Mouse (Mus musculus) lung, postnatal 0 days (tissue): ENCODE measurements around the gene Ttc30a2. TPM values are rescaled to one million over a fixed set of nuclear protein-coding genes. Genes with fewer than 3 reads are reported as not detected.

ENCODE experiments used
- ATAC-seq: fragments of 200-750 bp; cut with Nextera tagmentation; 2 replicates; pipeline ENCODE4 v1.8.0; 2017; ENCODE audit warnings: moderate library complexity
- DNase-seq: peaks from one replicate; pipeline ENCODE4 v3.0.0-alpha.2; 2016; ENCODE audit warnings: low spot score
- H3K27ac ChIP-seq: fragments of 300-500 bp; sonication (generic); 2 replicates; pipeline ENCODE4 v1.5.1; 2014; ENCODE audit warnings: antibody characterized with exemption, mild to moderate bottlenecking, low read length, mixed read lengths
- H3K27me3 ChIP-seq: fragments of 300-500 bp; sonication (generic); replicated peaks from 2 replicates; pipeline ENCODE4 v1.6.1; 2014; ENCODE audit warnings: low read length, mixed read lengths; ENCODE audit not compliant: insufficient read depth
- H3K36me3 ChIP-seq: fragments of 300-500 bp; sonication (generic); 2 replicates; pipeline ENCODE4 v1.6.1; 2014; ENCODE audit warnings: low read length, mixed read lengths; ENCODE audit not compliant: insufficient read depth
- H3K4me1 ChIP-seq: fragments of 300-500 bp; sonication (generic); 2 replicates; pipeline ENCODE4 v1.6.1; 2014; ENCODE audit warnings: antibody characterized with exemption, low read depth, low read length, mixed read lengths; ENCODE audit not compliant: insufficient read depth
- H3K4me2 ChIP-seq: fragments of 300-500 bp; sonication (generic); replicated peaks from 2 replicates; pipeline ENCODE4 v1.6.1; 2014; ENCODE audit warnings: low read depth, mild to moderate bottlenecking, low read length, moderate library complexity, mixed read lengths
- H3K4me3 ChIP-seq: fragments of 300-500 bp; sonication (generic); 2 replicates; pipeline ENCODE4 v1.5.1; 2014; ENCODE audit warnings: low read depth, low read length
- H3K9ac ChIP-seq: fragments of 300-500 bp; sonication (generic); replicated peaks from 2 replicates; pipeline ENCODE4 v1.6.1; 2014; ENCODE audit warnings: low read depth, mild to moderate bottlenecking
- H3K9me3 ChIP-seq: fragments of 300-500 bp; sonication (generic); 2 replicates; pipeline ENCODE4 v1.6.1; 2016; ENCODE audit warnings: low read length, mixed read lengths
- CTCF ChIP-seq: IDR thresholded peaks from 2 replicates; pipeline ENCODE4 v1.5.1; 2016; ENCODE audit warnings: antibody characterized with exemption, mild to moderate bottlenecking
- EP300 ChIP-seq: IDR thresholded peaks from 2 replicates; pipeline ENCODE4 v1.6.1; 2016; ENCODE audit warnings: antibody characterized with exemption, mild to moderate bottlenecking, control low read depth
- WGBS: fragments of 180-500 bp; shearing (Covaris S2); extraction: QIAGEN DNeasy Blood & Tissue Kit; methylation state at CpG from one replicate; pipeline ENCODE4 v1.1.7; 2014; 5-methylcytosine and 5-hydroxymethylcytosine counted together
- polyA plus RNA-seq: library from polyadenylated mRNA; unstranded; fragments of >200 nt; fragmentation: Nextera tagmentation; extraction: Ambion mirVana; gene quantifications from 2 replicates; pipeline ENCODE4 v1.2.1, GENCODE M21; 2015

Ttc30a2 gene
- polyA plus RNA-seq, 1 experiment from 2014 or later: 0.25 TPM

DNA sequence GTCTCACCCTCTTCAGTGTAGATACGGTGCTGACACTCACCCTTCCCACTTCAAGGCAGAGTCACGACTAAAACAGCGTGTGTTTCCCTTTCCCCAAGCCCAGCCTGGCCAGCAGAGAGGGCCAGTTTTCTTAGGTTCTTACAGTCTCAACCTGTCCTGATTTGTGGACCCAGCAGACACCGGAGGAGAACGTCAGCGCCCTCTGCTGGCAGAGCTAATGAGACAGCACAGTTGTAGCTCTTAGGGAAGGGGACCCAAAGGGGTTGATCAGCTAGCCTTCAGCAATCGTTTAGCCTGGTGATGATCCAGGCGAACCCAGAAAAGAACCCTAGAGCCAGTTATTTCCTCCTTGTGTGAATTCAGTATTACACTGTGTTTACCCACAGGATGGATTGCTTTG is 23.4 kb upstream of the Ttc30a2 start:
- H3K4me2 ChIP-seq: no peak overlapping the region

GRCm38 (mm10) chr2:75999636-76000035 is 21.7 kb upstream of the Ttc30a2 start:
- no peaks in the 10 kb centered on the region for H3K36me3 ChIP-seq
- TF ChIP-seq EP300 (no peak), CTCF (no peak)

More for the DNA sequence above, 23.4 kb upstream of the Ttc30a2 start:
- TF ChIP-seq EP300 (no peak), CTCF (peak; percentile 83)
- no peaks in the 10 kb centered on the region for H3K27me3 ChIP-seq
- H3K4me1 ChIP-seq: no peaks in the 10 kb centered on the region
- H3K4me3 ChIP-seq: no peak overlapping the region
- peak; percentile 49 for DNase-seq
- ATAC-seq: 0 out of 2 replicates have a peak, but pooled peaks have one; percentile 46
- no peaks in the 10 kb centered on the region for H3K36me3 ChIP-seq
- no peaks in the 10 kb centered on the region for H3K9me3 ChIP-seq
- H3K9ac ChIP-seq: no peak overlapping the region
- WGBS: 31% methylated on average over 8 of the region's 8 CpGs
- H3K27ac ChIP-seq: no peak overlapping the region

GRCm38 (mm10) chr2:75998692-75999091 is 20.7 kb upstream of the Ttc30a2 start:
- H3K27ac ChIP-seq: no peak overlapping the region
- H3K4me2 ChIP-seq: no peak overlapping the region
- peak; percentile 53 for DNase-seq
- H3K27me3 ChIP-seq: no peaks in the 10 kb centered on the region
- peak; percentile 69 for ATAC-seq
- no peaks in the 10 kb centered on the region for H3K9me3 ChIP-seq
- H3K4me3 ChIP-seq: no peak overlapping the region
- 28% methylated on average over 8 of the region's 8 CpGs for WGBS
- no peaks in the 10 kb centered on the region for H3K4me1 ChIP-seq
- no peak overlapping the region for H3K9ac ChIP-seq
- TF ChIP-seq EP300: no peak
- no peaks in the 10 kb centered on the region for H3K36me3 ChIP-seq

More at GRCm38 (mm10) chr2:75999636-76000035, 21.7 kb upstream of the Ttc30a2 start:
- H3K9me3 ChIP-seq: no peaks in the 10 kb centered on the region
- no peak overlapping the region for H3K27ac ChIP-seq
- ATAC-seq (no peak), DNase-seq (no peak)
- H3K4me1 ChIP-seq: no peaks in the 10 kb centered on the region
- H3K9ac ChIP-seq: no peak overlapping the region
- no peaks in the 10 kb centered on the region for H3K27me3 ChIP-seq
- WGBS: 39% methylated on average over 12 of the region's 12 CpGs
- no peak overlapping the region for H3K4me2 ChIP-seq
- no peak overlapping the region for H3K4me3 ChIP-seq

DNA sequence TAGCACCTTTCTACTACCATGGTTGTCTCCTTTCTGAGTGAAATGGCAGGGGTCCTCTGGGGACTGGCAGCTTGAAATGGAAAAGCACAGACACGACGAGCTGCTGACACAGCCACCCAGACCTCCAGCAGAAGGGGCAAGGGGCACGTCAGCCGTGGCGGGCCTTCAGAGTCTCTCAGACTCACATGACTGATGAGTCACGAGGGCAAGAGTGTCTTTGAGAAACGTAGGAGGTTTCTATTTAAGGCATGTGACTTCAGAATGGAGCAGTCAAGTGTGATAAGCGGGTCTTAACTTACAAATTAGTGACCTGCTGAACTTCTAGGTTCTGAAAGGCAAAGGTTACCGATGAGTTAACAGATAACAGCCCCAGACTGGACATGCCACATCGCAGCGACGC is 19.8 kb upstream of the Ttc30a2 start:
- no peaks in the 10 kb centered on the region for H3K9me3 ChIP-seq
- no peaks in the 10 kb centered on the region for H3K27me3 ChIP-seq
- no peak for TF ChIP-seq EP300
- TF ChIP-seq CTCF: no peak
- WGBS: 26% methylated on average over 12 of the region's 12 CpGs
- no peak overlapping the region for H3K4me2 ChIP-seq
- no peaks in the 10 kb centered on the region for H3K36me3 ChIP-seq
- H3K4me1 ChIP-seq: no peaks in the 10 kb centered on the region
- peak; percentile 37; the same call in 1 of the 2 replicates for ATAC-seq
- no peak overlapping the region for H3K4me3 ChIP-seq
- no peak overlapping the region for H3K27ac ChIP-seq
- DNase-seq: peak; percentile 30
- no peak overlapping the region for H3K9ac ChIP-seq

DNA sequence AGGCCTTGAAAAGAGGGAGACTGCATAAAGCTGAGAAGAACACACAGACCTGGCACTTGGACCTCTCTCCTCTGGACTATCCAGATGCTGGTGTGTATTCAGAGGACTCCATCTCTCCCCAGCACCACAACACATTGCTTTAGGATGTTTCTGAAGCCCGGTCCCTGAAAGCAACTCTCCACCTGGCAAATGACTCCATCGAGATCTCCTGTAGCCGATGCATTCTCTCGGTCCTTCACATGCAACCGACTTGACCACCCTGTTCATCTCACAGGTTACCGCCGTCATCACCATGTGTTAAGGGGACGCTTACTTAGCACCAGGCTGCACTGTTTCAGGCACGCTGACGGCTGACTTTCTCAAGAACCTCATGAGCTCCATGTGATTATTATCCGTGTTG is 16.9 kb upstream of the Ttc30a2 start:
- peaks cover 4% of the 10 kb centered on the region; the same call in 1 of the 2 replicates for H3K4me1 ChIP-seq
- TF ChIP-seq CTCF (no peak), EP300 (no peak)
- no peaks in the 10 kb centered on the region for H3K9me3 ChIP-seq
- H3K4me3 ChIP-seq: no peak overlapping the region
- H3K36me3 ChIP-seq: no peaks in the 10 kb centered on the region
- no peak overlapping the region for H3K4me2 ChIP-seq
- WGBS: 93% methylated on average over 11 of the region's 11 CpGs
- no peak for DNase-seq
- no peak overlapping the region for H3K9ac ChIP-seq
- no peaks in the 10 kb centered on the region for H3K27me3 ChIP-seq
- ATAC-seq: no peak
- no peak overlapping the region for H3K27ac ChIP-seq

DNA sequence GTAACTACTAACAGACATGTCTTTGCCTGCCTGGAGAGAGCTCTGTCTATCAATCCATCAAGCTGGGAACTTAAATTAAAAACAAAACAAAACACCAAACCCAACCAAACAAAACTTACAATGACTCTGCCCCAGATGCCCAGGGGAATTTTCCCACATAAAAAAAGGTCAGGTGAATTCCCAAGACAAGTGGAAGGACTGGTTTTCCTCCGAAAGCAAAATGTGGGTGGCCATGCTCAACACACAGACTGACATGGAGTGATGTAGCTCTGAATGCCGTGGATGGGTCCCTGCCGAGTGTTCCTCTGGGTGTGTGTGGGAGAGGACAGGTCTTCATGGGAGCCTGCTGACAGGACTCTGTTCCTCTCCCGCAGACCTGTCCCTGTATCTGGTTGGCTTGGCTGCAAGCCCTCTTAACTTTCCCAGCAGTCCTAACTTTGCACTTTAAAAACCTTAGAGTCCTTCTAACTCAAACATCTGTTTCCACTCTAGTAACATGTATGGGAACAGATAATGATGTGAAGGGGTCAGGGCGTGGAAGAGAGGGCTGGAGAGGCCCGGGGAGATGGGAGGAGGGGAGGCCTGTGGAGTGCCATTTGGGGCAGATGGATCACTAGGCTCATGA is 13.7 kb upstream of the Ttc30a2 start:
- ATAC-seq: peak; percentile 71
- no peaks in the 10 kb centered on the region for H3K36me3 ChIP-seq
- H3K9ac ChIP-seq: no peak overlapping the region
- H3K4me2 ChIP-seq: no peak overlapping the region
- 16% methylated on average over 6 of the region's 6 CpGs for WGBS
- no peak overlapping the region for H3K4me3 ChIP-seq
- peak; percentile 70 for DNase-seq
- H3K4me1 ChIP-seq: peaks cover 4% of the 10 kb centered on the region; the same call in 1 of the 2 replicates
- TF ChIP-seq CTCF (no peak), EP300 (no peak)
- H3K9me3 ChIP-seq: no peaks in the 10 kb centered on the region
- H3K27ac ChIP-seq: no peak overlapping the region
- no peaks in the 10 kb centered on the region for H3K27me3 ChIP-seq
